In genomic region chr15:25861900-25862299, GRCm38 (mm10) we compare ENCODE assay signal across 15 mouse cellular contexts.
"Had no signal": no experiment of that assay in that cellular context is flagged by ENCODE, and none has a peak within 500 bp of the region (broad histone marks: within the 10 kb centered on the region; RNA-seq: fewer than 3 reads in every experiment).

No protein-coding gene starts in this region.

- DNase-seq: kidney, adult 18-20 months; kidney, postnatal 14 days; lung, postnatal 14 days; spleen, adult 18-20 months; thymus, adult 18-20 months; thymus, postnatal 14 days had no signal

- ATAC-seq: intestine, embryonic 15.5 days; liver, embryonic 12.5 days; midbrain, embryonic 13.5 days had no signal

- H3K36me3 ChIP-seq: intestine, embryonic 15.5 days; kidney, embryonic 15.5 days; limb, embryonic 15.5 days; liver, embryonic 12.5 days; lung, embryonic 15.5 days; midbrain, embryonic 13.5 days; neural tube, embryonic 15.5 days had no signal

- H3K4me3 ChIP-seq: intestine, embryonic 15.5 days; kidney, embryonic 15.5 days; limb, embryonic 15.5 days; liver, embryonic 12.5 days; lung, embryonic 15.5 days; megakaryocyte, embryonic 14.5 days; midbrain, embryonic 13.5 days; myocyte; neural tube, embryonic 15.5 days had no signal

- H3K9me3 ChIP-seq: intestine, embryonic 15.5 days; kidney, embryonic 15.5 days; limb, embryonic 15.5 days; liver, embryonic 12.5 days; lung, embryonic 15.5 days; neural tube, embryonic 15.5 days had no signal

- H3K27ac ChIP-seq: intestine, embryonic 15.5 days; kidney, embryonic 15.5 days; limb, embryonic 15.5 days; liver, embryonic 12.5 days; lung, embryonic 15.5 days; midbrain, embryonic 13.5 days; neural tube, embryonic 15.5 days had no signal

- H3K4me1 ChIP-seq: intestine, embryonic 15.5 days; limb, embryonic 15.5 days; liver, embryonic 12.5 days; lung, embryonic 15.5 days; midbrain, embryonic 13.5 days; neural tube, embryonic 15.5 days had no signal

- H3K27me3 ChIP-seq: intestine, embryonic 15.5 days; kidney, embryonic 15.5 days; limb, embryonic 15.5 days; liver, embryonic 12.5 days; lung, embryonic 15.5 days; midbrain, embryonic 13.5 days; neural tube, embryonic 15.5 days had no signal
